Mouse (Mus musculus) megakaryocyte, embryonic 14.5 days (primary cell): ENCODE measurements around the gene Zcchc24.

Experiments
- FLI1 ChIP-seq: IDR thresholded peaks from 2 replicates; pipeline ENCODE4 v1.6.1; 2012; ENCODE audit warnings: low read length, inconsistent platforms, mixed read lengths
- GATA1 ChIP-seq: IDR thresholded peaks from 3 replicates; pipeline ENCODE4 v1.6.1; 2012; ENCODE audit warnings: mixed read lengths, low read length, inconsistent platforms, borderline replicate concordance

DNA sequence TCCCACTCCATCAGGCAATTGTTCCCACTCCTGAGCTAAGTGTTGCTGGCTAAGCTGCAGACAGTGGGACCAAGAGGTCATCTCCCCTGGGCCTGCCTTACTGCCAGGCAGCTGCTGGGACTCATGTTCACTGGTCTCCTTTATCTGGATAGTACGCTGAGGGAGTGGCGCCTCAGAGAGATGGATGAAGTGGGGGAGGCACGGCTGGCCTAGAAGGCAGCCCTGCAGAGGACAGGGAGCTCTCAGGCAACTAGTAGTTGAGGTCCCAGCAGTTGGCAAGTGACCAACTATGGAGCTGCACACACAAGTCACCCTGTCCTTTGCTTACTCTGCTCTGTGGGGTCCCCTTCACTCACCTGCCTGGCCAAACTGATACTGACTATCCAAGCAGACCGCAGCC lies 58.8 kb downstream of the Zcchc24 start:
- TF ChIP-seq GATA1 (no peak), FLI1 (no peak)
